Mouse (Mus musculus): ENCODE results near the gene Rhbdd1. TPM values are rescaled to one million over a fixed set of nuclear protein-coding genes. Genes with fewer than 3 reads are reported as not detected.

Rhbdd1 gene
- polyA plus RNA-seq, 1 experiment = 12.8 TPM

- 1% methylated on average over 21 of the region's 23 CpGs for WGBS
- no peak for TF ChIP-seq CTCF (conservative IDR thresholded peaks at IDR 0.05; ENCODE audit: insufficient read depth, insufficient read length, low read depth, low read length)
- no peak for TF ChIP-seq POLR2A (IDR thresholded peaks at IDR 0.05; ENCODE audit: low read depth, low read length)
- no peaks in the 10 kb centered on the region for H3K36me3 ChIP-seq (ENCODE audit: control insufficient read depth, insufficient read depth, low read length)
- peak overlapping the region; percentile 64 for H3K4me3 ChIP-seq (ENCODE audit: insufficient read depth, low read depth, low read length)
- peak overlapping the region; percentile 52; the same call in 1 of the 2 replicates for H3K27ac ChIP-seq (ENCODE audit: insufficient read depth, low read depth, low read length)
- peaks cover 3% of the 10 kb centered on the region; the same call in 1 of the 2 replicates for H3K4me1 ChIP-seq (ENCODE audit: control insufficient read depth, insufficient read depth, low read length)
- H3K27me3 ChIP-seq (replicated peaks; ENCODE audit: control insufficient read depth, insufficient read depth, low read length) = no peaks in the 10 kb centered on the region
- no peak for DNase-seq
Observed at GRCm38 (mm10) chr1:82291930-82292712, 24.1 kb upstream of the Rhbdd1 start.

- no peak for TF ChIP-seq POLR2A (IDR thresholded peaks at IDR 0.05; ENCODE audit: low read depth, low read length)
- TF ChIP-seq CTCF (conservative IDR thresholded peaks at IDR 0.05; ENCODE audit: insufficient read depth, insufficient read length, low read depth, low read length) = no peak
- Histone ChIP-seq H3K4me3 (ENCODE audit: insufficient read depth, low read depth, low read length) (peak overlapping the region; percentile 36), H3K27ac (ENCODE audit: insufficient read depth, low read depth, low read length) (peak overlapping the region; percentile 1; the same call in 1 of the 2 replicates), H3K4me1 (ENCODE audit: control insufficient read depth, insufficient read depth, low read length) (peaks cover 3% of the 10 kb centered on the region; the same call in 1 of the 2 replicates), H3K36me3 (ENCODE audit: control insufficient read depth, insufficient read depth, low read length) (no peaks in the 10 kb centered on the region), H3K27me3 (replicated peaks; ENCODE audit: control insufficient read depth, insufficient read depth, low read length) (no peaks in the 10 kb centered on the region)
- DNase-seq = peak; percentile 67
- 3% methylated on average over 13 of the region's 13 CpGs for WGBS
Observed at GRCm38 (mm10) chr1:82292771-82293170, 23.5 kb upstream of the Rhbdd1 start.

GRCm38 (mm10) chr1:82294102-82294501 is 22.1 kb upstream of the Rhbdd1 start:
- Histone ChIP-seq H3K4me3 (ENCODE audit: insufficient read depth, low read depth, low read length) (no peak overlapping the region), H3K27ac (ENCODE audit: insufficient read depth, low read depth, low read length) (no peak overlapping the region), H3K27me3 (replicated peaks; ENCODE audit: control insufficient read depth, insufficient read depth, low read length) (no peaks in the 10 kb centered on the region), H3K36me3 (ENCODE audit: control insufficient read depth, insufficient read depth, low read length) (no peaks in the 10 kb centered on the region), H3K4me1 (ENCODE audit: control insufficient read depth, insufficient read depth, low read length) (peaks cover 3% of the 10 kb centered on the region; the same call in 1 of the 2 replicates)
- 8% methylated on average over 6 of the region's 6 CpGs for WGBS
- TF ChIP-seq CTCF (conservative IDR thresholded peaks at IDR 0.05; ENCODE audit: insufficient read depth, insufficient read length, low read depth, low read length) = 0 out of 2 replicates have a peak, but pooled peaks have one; percentile 17
- no peak for TF ChIP-seq POLR2A (IDR thresholded peaks at IDR 0.05; ENCODE audit: low read depth, low read length)
- peak; percentile 70 for DNase-seq

GRCm38 (mm10) chr1:82298586-82298985 is 17.7 kb upstream of the Rhbdd1 start:
- no peaks in the 10 kb centered on the region for H3K27me3 ChIP-seq (replicated peaks; ENCODE audit: control insufficient read depth, insufficient read depth, low read length)
- TF ChIP-seq POLR2A (IDR thresholded peaks at IDR 0.05; ENCODE audit: low read depth, low read length) (no peak), CTCF (conservative IDR thresholded peaks at IDR 0.05; ENCODE audit: insufficient read depth, insufficient read length, low read depth, low read length) (no peak)
- H3K27ac ChIP-seq (ENCODE audit: insufficient read depth, low read depth, low read length) = no peak overlapping the region
- DNase-seq = no peak
- H3K4me1 ChIP-seq (ENCODE audit: control insufficient read depth, insufficient read depth, low read length) = no peaks in the 10 kb centered on the region
- WGBS = 31% methylated on average over 1 of the region's 1 CpGs
- no peaks in the 10 kb centered on the region for H3K36me3 ChIP-seq (ENCODE audit: control insufficient read depth, insufficient read depth, low read length)
- H3K4me3 ChIP-seq (ENCODE audit: insufficient read depth, low read depth, low read length) = no peak overlapping the region

GRCm38 (mm10) chr1:82304483-82304882 is 11.8 kb upstream of the Rhbdd1 start:
- TF ChIP-seq POLR2A (IDR thresholded peaks at IDR 0.05; ENCODE audit: low read depth, low read length) (no peak), CTCF (conservative IDR thresholded peaks at IDR 0.05; ENCODE audit: insufficient read depth, insufficient read length, low read depth, low read length) (no peak)
- DNase-seq = no peak
- 21% methylated on average over 3 of the region's 3 CpGs for WGBS
- Histone ChIP-seq H3K4me1 (ENCODE audit: control insufficient read depth, insufficient read depth, low read length) (no peaks in the 10 kb centered on the region), H3K27me3 (replicated peaks; ENCODE audit: control insufficient read depth, insufficient read depth, low read length) (peaks cover 1% of the 10 kb centered on the region; the same call in 1 of the 2 replicates), H3K36me3 (ENCODE audit: control insufficient read depth, insufficient read depth, low read length) (no peaks in the 10 kb centered on the region), H3K27ac (ENCODE audit: insufficient read depth, low read depth, low read length) (no peak overlapping the region), H3K4me3 (ENCODE audit: insufficient read depth, low read depth, low read length) (no peak overlapping the region)

- peak overlapping the region; percentile 66 for H3K4me3 ChIP-seq (ENCODE audit: insufficient read depth, low read depth, low read length)
- WGBS = under 1% methylated on average over 26 of the region's 26 CpGs
- no peaks in the 10 kb centered on the region for H3K27me3 ChIP-seq (replicated peaks; ENCODE audit: control insufficient read depth, insufficient read depth, low read length)
- DNase-seq = no peak
- H3K36me3 ChIP-seq (ENCODE audit: control insufficient read depth, insufficient read depth, low read length) = no peaks in the 10 kb centered on the region
- TF ChIP-seq CTCF (conservative IDR thresholded peaks at IDR 0.05; ENCODE audit: insufficient read depth, insufficient read length, low read depth, low read length) (no peak), POLR2A (IDR thresholded peaks at IDR 0.05; ENCODE audit: low read depth, low read length) (no peak)
- H3K4me1 ChIP-seq (ENCODE audit: control insufficient read depth, insufficient read depth, low read length) = peaks cover 3% of the 10 kb centered on the region; the same call in 1 of the 2 replicates
- H3K27ac ChIP-seq (ENCODE audit: insufficient read depth, low read depth, low read length) = peak overlapping the region; percentile 50
Observed at GRCm38 (mm10) chr1:82316746-82317126, 484 bp downstream of the Rhbdd1 start.

- Histone ChIP-seq H3K27me3 (replicated peaks; ENCODE audit: control insufficient read depth, insufficient read depth, low read length) (no peaks in the 10 kb centered on the region), H3K27ac (ENCODE audit: insufficient read depth, low read depth, low read length) (no peak overlapping the region), H3K36me3 (ENCODE audit: control insufficient read depth, insufficient read depth, low read length) (no peaks in the 10 kb centered on the region), H3K4me3 (ENCODE audit: insufficient read depth, low read depth, low read length) (no peak overlapping the region), H3K4me1 (ENCODE audit: control insufficient read depth, insufficient read depth, low read length) (peaks cover 7% of the 10 kb centered on the region)
- WGBS = 70% methylated on average over 6 of the region's 6 CpGs
- DNase-seq = no peak
- TF ChIP-seq CTCF (conservative IDR thresholded peaks at IDR 0.05; ENCODE audit: insufficient read depth, insufficient read length, low read depth, low read length) (no peak), POLR2A (IDR thresholded peaks at IDR 0.05; ENCODE audit: low read depth, low read length) (no peak)
Observed at GRCm38 (mm10) chr1:82320456-82320855, 4.2 kb downstream of the Rhbdd1 start.
